Mouse (Mus musculus) myocyte (in vitro differentiated cells): ENCODE data around the gene Mep1a. TPM values are rescaled to one million over a fixed set of nuclear protein-coding genes. Genes with fewer than 3 reads are reported as not detected.

ENCODE experiments used
- H3K27me3 ChIP-seq: one replicate; pipeline ENCODE4 v1.6.1; 2011; ENCODE audit not compliant: control insufficient read depth, insufficient read depth, insufficient read length
- H3K36me3 ChIP-seq: one replicate; pipeline ENCODE4 v1.6.1; 2011; ENCODE audit not compliant: control insufficient read depth, insufficient read depth
- H3K4me2 ChIP-seq: one replicate; pipeline ENCODE4 v1.6.1; 2011; ENCODE audit warnings: low read depth, control low read depth
- H3K4me3 ChIP-seq: one replicate; pipeline ENCODE4 v1.5.1; 2011; ENCODE audit warnings: mild to moderate bottlenecking, control low read depth, moderate library complexity
- H3K79me2 ChIP-seq: one replicate; pipeline ENCODE4 v1.6.1; 2011; ENCODE audit not compliant: control insufficient read depth, insufficient read depth
- H3ac ChIP-seq: one replicate; pipeline ENCODE4 v1.6.1; 2011; ENCODE audit not compliant: control insufficient read depth, insufficient read length
- CEBPB ChIP-seq: IDR thresholded peaks from 2 replicates; pipeline ENCODE4 v1.6.1; 2011; ENCODE audit warnings: mild to moderate bottlenecking, moderate library complexity; ENCODE audit not compliant: poor library complexity, insufficient read depth, severe bottlenecking
- E2F4 ChIP-seq: IDR thresholded peaks from one replicate; pipeline ENCODE4 v1.6.1; 2011; ENCODE audit warnings: mild to moderate bottlenecking, control low read depth, moderate library complexity; ENCODE audit not compliant: insufficient read depth
- MAX ChIP-seq: IDR thresholded peaks from one replicate; pipeline ENCODE4 v1.6.1; 2011; ENCODE audit warnings: low read depth, mild to moderate bottlenecking, control low read depth
- MYOD1 ChIP-seq, 3 experiments: IDR thresholded peaks; one replicate each; pipeline ENCODE4 v1.6.1; 2011; ENCODE audit warnings: control low read depth in 2 of 3, low read depth in 2 of 3, mild to moderate bottlenecking in 2 of 3, moderate library complexity in 1 of 3; ENCODE audit not compliant: insufficient read length in 2 of 3, control insufficient read depth in 1 of 3
- MYOG ChIP-seq, 3 experiments: IDR thresholded peaks; one replicate each; pipeline ENCODE4 v1.6.1; 2011; ENCODE audit warnings: control low read depth in 2 of 3, low read depth in 2 of 3, mild to moderate bottlenecking in 2 of 3; ENCODE audit not compliant: insufficient read length in 2 of 3, control insufficient read depth in 1 of 3, insufficient read depth in 1 of 3
- POLR2A ChIP-seq: IDR thresholded peaks from one replicate; pipeline ENCODE4 v1.6.1; 2011; ENCODE audit warnings: low read depth, mild to moderate bottlenecking, control low read depth, moderate library complexity; ENCODE audit not compliant: insufficient read length
- POLR2AphosphoS2 ChIP-seq: IDR thresholded peaks from one replicate; pipeline ENCODE4 v1.6.1; 2011; ENCODE audit warnings: low read depth, control low read depth; ENCODE audit not compliant: insufficient read length
- REST ChIP-seq: IDR thresholded peaks from one replicate; pipeline ENCODE4 v1.6.1; 2011; ENCODE audit warnings: mild to moderate bottlenecking, control low read depth, moderate library complexity; ENCODE audit not compliant: insufficient read depth, insufficient read length
- SRF ChIP-seq: IDR thresholded peaks from one replicate; pipeline ENCODE4 v1.6.1; 2011; ENCODE audit warnings: low read depth; ENCODE audit not compliant: control insufficient read depth, insufficient read length
- TCF12 ChIP-seq: IDR thresholded peaks from one replicate; pipeline ENCODE4 v1.6.1; 2011; ENCODE audit warnings: mild to moderate bottlenecking, control low read depth; ENCODE audit not compliant: poor library complexity, insufficient read depth, severe bottlenecking
- TCF3 ChIP-seq: IDR thresholded peaks from one replicate; pipeline ENCODE4 v1.6.1; 2011; ENCODE audit warnings: low read depth, control low read depth; ENCODE audit not compliant: insufficient read length
- USF1 ChIP-seq: IDR thresholded peaks from one replicate; pipeline ENCODE4 v1.6.1; 2011; ENCODE audit warnings: low read depth, mild to moderate bottlenecking, control low read depth, moderate library complexity
- polyA plus RNA-seq: library from polyadenylated mRNA; unstranded; fragments of >200 nt; fragmentation: generic; extraction: Trizol; gene quantifications from one replicate; pipeline ENCODE4 v1.2.1, GENCODE M21; 2012; ENCODE audit warnings: missing spikeins

Mep1a gene
- polyA plus RNA-seq, 1 experiment: not detected

GRCm38 (mm10) chr17:43534362-43535222 lies 32.0 kb upstream of the Mep1a start:
- H3K4me2 ChIP-seq: peak overlapping the region; percentile 33
- TF ChIP-seq SRF (no peak), MYOG (IDR thresholded peaks at IDR 0.05; ENCODE audit: control insufficient read depth in 1 of 3, insufficient read depth in 1 of 3, insufficient read length in 2 of 3, low read depth in 2 of 3) (peak in 2 of 3 experiments; percentile 45 to 48), MAX (no peak), CEBPB (no peak), MYOD1 (IDR thresholded peaks at IDR 0.05; ENCODE audit: control insufficient read depth in 1 of 3, insufficient read length in 2 of 3, low read depth in 2 of 3) (peak in 2 of 3 experiments; percentile 31 to 36), TCF3 (no peak), USF1 (no peak), REST (no peak)
- H3K79me2 ChIP-seq: no peaks in the 10 kb centered on the region
- no peak overlapping the region for H3K4me3 ChIP-seq
- no peak overlapping the region for H3ac ChIP-seq
- no peaks in the 10 kb centered on the region for H3K27me3 ChIP-seq
- no peaks in the 10 kb centered on the region for H3K36me3 ChIP-seq

GRCm38 (mm10) chr17:43531192-43531591 lies 28.6 kb upstream of the Mep1a start:
- TF ChIP-seq MAX: no peak
- TF ChIP-seq SRF: no peak
- TF ChIP-seq USF1: no peak
- no peak for TF ChIP-seq E2F4
- TF ChIP-seq CEBPB: no peak
- TF ChIP-seq TCF3: no peak
- no peak for TF ChIP-seq TCF12
- no peak overlapping the region for H3K4me2 ChIP-seq
- H3K36me3 ChIP-seq: no peaks in the 10 kb centered on the region
- no peak overlapping the region for H3ac ChIP-seq
- H3K27me3 ChIP-seq: no peaks in the 10 kb centered on the region
- H3K4me3 ChIP-seq: no peak overlapping the region
- no peaks in the 10 kb centered on the region for H3K79me2 ChIP-seq

- no peaks in the 10 kb centered on the region for H3K79me2 ChIP-seq
- no peak overlapping the region for H3K4me2 ChIP-seq
- H3K4me3 ChIP-seq: no peak overlapping the region
- no peak overlapping the region for H3ac ChIP-seq
- H3K27me3 ChIP-seq: no peaks in the 10 kb centered on the region
- H3K36me3 ChIP-seq: no peaks in the 10 kb centered on the region
- no peak for TF ChIP-seq MYOD1 (IDR thresholded peaks at IDR 0.05; ENCODE audit: control insufficient read depth in 1 of 3, insufficient read length in 2 of 3, low read depth in 2 of 3)
- no peak for TF ChIP-seq POLR2AphosphoS2
- no peak for TF ChIP-seq REST
- no peak for TF ChIP-seq TCF3
- no peak for TF ChIP-seq TCF12
- no peak for TF ChIP-seq SRF
- TF ChIP-seq POLR2A: no peak
- TF ChIP-seq E2F4: no peak
- TF ChIP-seq MYOG (IDR thresholded peaks at IDR 0.05; ENCODE audit: control insufficient read depth in 1 of 3, insufficient read depth in 1 of 3, insufficient read length in 2 of 3, low read depth in 2 of 3): no peak
Observed at GRCm38 (mm10) chr17:43530507-43530906, 27.9 kb upstream of the Mep1a start.

- H3K4me2 ChIP-seq: no peak overlapping the region
- TF ChIP-seq SRF (no peak), POLR2AphosphoS2 (no peak), TCF3 (no peak), TCF12 (no peak)
- H3K36me3 ChIP-seq: no peaks in the 10 kb centered on the region
- H3K79me2 ChIP-seq: no peaks in the 10 kb centered on the region
- H3ac ChIP-seq: no peak overlapping the region
- no peaks in the 10 kb centered on the region for H3K27me3 ChIP-seq
- H3K4me3 ChIP-seq: no peak overlapping the region
Observed at GRCm38 (mm10) chr17:43520166-43520565, 17.6 kb upstream of the Mep1a start.

- no peak for TF ChIP-seq SRF
- TF ChIP-seq MAX: no peak
- no peak for TF ChIP-seq E2F4
- no peak for TF ChIP-seq CEBPB
- no peak for TF ChIP-seq TCF3
- no peak for TF ChIP-seq REST
- TF ChIP-seq MYOD1 (IDR thresholded peaks at IDR 0.05; ENCODE audit: control insufficient read depth in 1 of 3, insufficient read length in 2 of 3, low read depth in 2 of 3): no peak
- TF ChIP-seq POLR2A: no peak
- TF ChIP-seq TCF12: no peak
- no peak for TF ChIP-seq POLR2AphosphoS2
- TF ChIP-seq USF1: no peak
- no peak for TF ChIP-seq MYOG (IDR thresholded peaks at IDR 0.05; ENCODE audit: control insufficient read depth in 1 of 3, insufficient read depth in 1 of 3, insufficient read length in 2 of 3, low read depth in 2 of 3)
- no peak overlapping the region for H3K4me3 ChIP-seq
- peak overlapping the region; percentile 55 for H3K4me2 ChIP-seq
- no peaks in the 10 kb centered on the region for H3K79me2 ChIP-seq
- no peaks in the 10 kb centered on the region for H3K27me3 ChIP-seq
- no peak overlapping the region for H3ac ChIP-seq
- H3K36me3 ChIP-seq: no peaks in the 10 kb centered on the region
Observed at GRCm38 (mm10) chr17:43518644-43519409, 16.2 kb upstream of the Mep1a start.
